Mouse (Mus musculus) embryo, embryonic 9.5 days (tissue): ENCODE results near the gene Tifa.

Experiments
- DNase-seq: peaks from one replicate; pipeline ENCODE4 v3.0.0-alpha.2; 2017; ENCODE audit errors: extremely low spot score

Gene Tifa

DNA sequence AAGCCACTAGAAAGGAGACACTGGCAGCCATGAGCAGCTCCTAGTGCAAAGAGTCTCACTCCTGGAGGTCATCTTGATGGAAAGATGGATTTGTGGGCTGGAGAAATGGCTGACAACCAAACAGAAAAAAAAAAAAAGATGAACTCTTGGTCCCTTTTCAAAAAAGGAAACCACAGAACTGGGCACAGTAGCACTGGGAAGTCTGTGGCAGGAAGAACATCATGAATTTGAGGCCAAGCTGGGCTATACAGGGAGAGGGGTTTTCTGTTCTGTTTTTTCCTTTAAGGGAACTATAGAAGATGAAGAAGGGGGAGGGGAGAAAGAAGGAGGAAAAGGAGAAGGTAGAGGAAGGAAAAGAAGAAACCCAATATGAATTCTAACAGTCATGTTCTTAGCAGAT, 2.6 kb upstream of the Tifa start:
- no peak for DNase-seq

DNA sequence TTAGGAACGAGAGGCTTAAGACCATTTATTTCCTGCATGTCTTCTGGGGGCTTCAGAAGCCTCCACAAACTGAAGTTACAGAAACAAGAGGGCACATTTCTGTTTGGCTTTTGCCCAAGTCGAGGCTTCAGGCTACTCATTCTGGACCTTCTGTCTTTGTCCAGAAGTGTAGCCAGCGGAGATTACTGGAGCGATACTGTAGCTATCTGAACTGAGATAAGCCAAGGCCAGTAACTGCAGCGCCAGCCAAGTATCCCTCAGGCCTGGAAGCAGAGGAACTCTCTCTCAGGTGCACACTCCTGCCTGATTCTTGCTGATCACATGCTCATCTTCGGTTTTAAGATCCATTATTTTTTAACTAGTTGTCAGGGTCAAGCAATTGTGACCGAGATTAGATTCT, 1.6 kb upstream of the Tifa start:
- DNase-seq: no peak

DNA sequence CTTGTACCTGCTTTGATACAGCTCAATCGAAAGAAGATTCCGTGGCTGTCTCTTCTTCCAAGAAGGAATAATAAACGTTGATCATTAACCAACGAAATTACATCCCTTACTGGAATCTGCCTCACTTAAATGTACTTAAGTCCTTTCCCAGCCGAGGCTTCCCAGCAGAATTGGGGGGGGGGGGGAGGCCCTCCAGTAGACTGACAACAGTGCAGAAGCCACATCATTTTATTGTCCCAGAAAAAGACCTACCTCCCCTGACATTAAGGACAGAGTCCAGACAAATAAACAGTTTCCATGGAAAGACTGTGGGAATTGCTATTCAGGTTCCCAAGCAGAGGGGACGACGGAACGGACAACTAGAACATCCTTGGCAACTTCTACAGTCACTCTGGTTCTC, 686 bp upstream of the Tifa start:
- peak; percentile 11 for DNase-seq

DNA sequence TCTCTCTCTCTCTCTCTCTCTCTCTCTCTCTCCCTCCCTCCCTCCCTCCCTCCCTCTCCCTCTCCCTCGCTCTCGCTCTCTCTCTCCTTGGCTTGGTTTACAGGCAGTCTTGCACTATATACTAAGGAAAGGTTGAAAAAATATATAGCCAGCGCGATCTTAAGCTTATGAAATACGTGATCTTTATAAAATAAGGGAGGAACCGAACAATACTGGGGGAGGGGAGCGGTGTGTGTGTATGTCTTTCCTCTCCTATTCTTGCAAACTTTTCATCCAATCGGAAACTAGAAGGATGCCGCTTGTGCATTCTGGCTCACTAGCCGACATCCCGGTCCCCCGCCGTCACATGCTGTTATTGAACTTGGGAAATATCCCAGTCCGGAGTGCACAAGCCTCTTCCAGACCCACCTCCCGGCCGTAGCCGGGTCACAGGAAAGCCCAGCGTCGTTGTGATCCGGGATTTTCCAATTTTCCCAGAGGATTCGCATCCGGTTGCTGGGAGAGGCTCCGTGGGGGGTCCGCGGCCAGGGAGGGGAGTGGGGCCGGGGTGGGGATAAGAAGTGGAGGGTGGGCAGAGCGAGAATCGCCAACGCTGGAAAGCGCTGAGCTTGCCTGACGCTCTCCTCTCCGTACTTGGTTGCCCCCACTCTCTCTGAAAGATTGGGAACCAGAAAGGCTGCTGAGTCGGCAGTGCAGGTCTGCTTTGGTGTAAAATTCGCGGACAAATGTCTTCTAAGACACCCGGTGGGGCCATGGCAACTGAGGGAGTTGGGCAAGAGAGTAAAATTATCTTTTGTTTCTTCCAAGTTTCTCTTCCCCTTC, 840 bp downstream of the Tifa start:
- DNase-seq: peak; percentile 57

DNA sequence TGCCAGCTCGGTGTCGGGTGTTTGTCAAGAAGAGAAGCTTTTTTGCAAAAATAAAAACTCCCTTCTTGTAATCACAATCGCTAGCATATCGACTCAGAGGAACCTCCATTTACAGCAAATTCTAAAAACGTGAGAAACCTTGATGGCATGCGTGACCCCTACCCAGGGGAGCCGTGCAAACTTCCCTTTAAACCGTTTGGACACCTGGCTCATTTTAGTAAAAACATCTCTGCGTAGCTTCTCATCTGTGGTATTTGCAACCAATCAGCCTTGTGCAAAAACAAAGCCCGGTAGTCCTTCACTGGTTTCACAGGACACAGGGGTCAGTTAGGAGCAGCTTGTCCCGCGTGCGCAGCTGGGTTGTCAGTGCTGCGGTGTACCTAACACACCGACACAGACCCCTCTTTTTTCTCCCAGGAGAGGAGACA, 1.5 kb downstream of the Tifa start:
- DNase-seq: no peak

DNA sequence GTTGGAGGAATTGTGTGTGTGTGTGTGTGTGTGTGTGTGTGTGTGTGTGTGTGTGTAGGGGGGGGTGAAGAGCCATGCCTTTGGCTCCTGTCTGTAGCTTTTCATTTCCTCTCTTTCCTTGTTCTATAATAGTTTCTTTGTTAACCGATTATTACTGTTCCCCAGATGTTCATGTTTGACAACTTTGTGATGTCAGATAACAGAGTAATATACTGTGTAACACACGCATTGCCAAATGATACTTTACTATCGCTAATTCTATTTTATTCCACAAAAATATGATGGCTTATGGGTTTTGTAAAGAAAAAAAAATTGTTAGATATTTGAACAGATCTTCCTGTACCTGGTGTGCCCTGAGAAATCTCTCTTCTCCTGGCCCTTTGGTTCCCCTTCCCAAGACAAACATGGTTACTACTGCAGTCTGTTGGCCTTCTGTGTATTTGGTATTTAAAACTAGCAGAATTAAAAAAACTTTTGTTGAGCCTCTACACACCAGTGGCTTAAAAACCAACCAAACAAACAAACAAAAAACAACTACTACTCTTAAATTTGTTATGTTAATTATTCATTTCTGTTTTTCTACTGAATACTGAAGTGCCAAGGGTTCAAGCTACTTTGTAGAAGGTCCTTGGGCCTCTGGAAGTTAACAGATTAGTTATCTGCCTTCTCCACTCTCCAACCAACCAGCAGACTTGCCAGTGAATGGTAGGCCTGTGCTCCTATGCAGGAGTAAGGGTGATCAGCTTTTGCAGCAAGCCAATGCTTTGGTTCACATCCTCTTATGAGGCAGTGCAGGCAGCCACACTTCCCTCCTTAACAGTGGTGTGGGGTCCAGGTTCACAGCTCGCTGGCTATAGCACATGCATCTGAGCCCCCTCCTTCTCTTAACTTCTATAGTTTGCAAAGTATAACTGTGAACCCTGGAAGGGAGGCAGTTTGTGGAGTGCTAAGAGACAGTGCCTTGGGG, 2.3 kb downstream of the Tifa start:
- DNase-seq: no peak

DNA sequence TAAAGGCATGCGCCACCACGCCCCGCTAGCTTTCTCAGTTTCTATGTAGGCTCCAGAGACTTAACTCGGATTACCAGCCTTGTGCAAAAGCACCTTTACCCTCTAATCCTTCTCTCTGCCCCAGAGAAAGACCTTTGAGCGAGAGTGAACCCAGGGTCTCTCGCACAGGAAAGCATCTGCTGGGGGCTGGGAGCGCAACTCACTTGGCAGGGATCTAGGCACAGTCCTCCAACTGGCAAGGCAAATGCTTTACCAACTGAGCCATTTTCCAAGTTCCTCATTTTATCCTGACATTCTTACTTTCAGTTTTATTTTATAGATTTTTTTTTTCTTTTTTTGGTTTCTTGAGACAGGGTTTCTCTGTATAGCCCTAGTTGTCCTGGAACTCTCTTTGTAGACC, 3.4 kb downstream of the Tifa start:
- no peak for DNase-seq

DNA sequence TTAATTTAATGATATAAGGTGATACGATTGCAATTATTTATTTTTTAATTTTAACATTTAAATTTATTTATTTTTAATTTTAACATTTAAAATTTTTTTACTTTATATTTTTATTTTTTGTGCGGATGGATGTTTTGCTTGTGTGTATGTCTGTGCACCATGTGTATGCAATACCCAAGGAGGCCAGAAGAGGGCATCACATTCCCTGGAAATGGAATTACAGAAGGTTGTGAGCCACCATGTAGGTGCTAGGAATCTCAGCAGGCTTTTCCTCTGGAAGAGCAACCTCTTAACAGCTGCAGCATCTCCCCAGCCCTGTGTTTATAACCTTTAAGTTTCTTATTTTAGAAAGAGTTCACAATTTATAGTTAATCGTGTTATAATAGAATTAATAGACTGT, 6.2 kb downstream of the Tifa start:
- no peak for DNase-seq

DNA sequence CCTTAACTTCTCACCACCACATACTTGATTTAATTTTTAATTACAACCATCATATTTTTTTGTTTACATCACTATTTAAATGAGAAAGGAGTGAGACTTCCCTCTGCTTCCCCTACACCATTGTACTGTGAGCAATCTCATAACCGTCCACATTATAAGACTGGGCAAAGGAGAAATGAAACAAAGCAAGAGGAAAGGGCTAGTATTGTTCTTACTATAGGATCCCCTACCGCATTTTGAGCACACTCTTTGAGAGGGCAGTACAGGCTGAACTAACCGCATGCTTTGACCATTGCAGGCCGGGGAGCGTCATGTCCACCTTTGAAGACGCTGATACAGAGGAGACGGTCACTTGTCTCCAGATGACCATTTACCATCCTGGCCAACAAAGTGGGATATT, 6.7 kb downstream of the Tifa start:
- DNase-seq: no peak

DNA sequence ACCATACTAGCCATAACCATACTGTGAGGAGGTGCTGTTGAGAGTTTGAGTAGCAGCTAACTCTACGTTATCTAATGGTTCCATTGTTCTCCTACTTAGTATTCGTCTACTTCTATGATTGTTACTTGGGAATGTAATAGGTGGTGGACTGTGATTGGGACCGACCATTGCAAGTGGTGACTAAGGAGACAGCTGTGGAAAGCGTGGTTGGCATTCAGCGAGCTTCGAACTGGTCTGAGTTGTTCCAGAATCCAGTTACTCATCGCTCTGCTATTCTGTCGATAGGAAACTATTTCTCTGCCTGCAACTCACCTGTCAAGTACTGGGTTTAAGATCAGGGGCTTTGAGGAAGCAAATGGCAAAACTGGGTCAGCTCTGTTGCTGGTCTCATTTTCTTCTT, 11.6 kb downstream of the Tifa start:
- no peak for DNase-seq

DNA sequence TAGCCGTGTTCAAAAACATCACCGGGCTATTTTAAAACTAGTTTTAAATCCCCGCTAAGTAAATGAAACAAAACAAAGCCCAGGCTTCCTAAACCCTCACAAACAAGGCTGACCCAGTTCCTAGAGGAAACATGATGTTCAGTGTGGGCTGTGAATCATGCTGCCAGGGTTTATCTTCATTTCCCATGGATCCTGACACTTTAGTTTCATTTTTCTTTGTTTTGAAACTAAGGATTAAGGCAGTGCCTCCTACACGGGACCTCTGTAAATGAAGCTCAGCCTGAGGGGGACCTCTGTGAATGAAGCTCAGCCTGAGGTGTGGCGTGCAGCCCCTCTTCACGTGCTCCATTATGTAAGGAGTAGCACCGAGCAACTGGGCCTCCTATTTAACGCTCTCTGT, 13.2 kb downstream of the Tifa start:
- DNase-seq: no peak

DNA sequence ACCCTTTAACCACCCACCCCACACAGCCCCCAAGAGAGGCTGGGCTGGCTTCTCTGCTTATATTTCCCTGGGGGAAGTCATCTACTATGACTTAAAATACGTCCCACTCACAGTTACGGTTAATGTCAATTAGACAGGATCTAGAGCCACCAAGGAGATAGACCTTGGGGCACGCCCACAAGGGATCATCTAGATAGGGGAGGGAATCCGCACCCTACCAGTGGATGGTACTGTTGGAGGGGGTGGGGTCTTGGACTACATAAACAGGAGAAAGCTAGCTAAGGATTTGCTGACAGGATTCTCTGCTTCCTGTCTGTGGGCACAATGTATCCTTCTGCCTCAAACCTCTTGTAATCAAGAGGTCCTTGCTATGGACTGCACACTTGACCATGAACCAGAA, 14.8 kb downstream of the Tifa start:
- DNase-seq: no peak

DNA sequence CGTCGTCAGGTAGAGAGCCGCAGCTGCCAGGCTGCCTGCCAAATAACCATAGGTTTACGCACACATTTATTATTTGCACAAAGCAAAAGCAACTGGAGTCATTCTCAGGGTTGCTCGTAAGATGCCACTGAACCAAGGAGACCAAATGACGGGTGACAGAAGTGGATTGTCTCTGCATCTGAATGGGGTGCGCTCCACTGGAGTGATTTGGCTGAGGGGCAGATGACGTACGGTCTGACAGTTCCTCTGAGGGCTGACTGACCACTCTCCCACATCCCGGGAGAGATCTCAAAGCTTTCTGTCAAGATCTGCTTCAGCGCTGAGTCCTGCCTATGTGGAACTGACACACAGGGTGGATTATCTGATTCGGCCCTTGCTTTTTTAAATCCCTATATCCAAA, 15.5 kb downstream of the Tifa start:
- DNase-seq: no peak

DNA sequence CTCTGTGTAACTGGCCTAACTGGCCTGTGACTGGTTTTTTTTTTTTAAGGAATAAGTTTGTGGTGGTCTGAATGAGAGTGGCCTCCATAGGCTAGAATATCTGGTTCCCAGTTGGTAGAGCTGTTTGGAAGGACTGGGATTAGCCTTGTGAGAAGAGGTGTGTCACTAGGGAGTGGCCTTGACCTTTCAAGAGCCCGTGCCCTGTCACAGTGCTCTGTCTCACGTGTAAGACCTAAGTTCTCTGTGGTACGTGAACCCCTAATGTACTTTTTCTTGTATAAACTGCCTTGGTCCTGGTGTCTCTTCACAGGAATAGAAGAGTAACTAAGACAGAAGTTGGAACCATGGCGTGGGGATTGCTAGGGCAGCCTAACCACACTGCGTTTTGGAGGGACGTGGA, 16.4 kb downstream of the Tifa start:
- no peak for DNase-seq

DNA sequence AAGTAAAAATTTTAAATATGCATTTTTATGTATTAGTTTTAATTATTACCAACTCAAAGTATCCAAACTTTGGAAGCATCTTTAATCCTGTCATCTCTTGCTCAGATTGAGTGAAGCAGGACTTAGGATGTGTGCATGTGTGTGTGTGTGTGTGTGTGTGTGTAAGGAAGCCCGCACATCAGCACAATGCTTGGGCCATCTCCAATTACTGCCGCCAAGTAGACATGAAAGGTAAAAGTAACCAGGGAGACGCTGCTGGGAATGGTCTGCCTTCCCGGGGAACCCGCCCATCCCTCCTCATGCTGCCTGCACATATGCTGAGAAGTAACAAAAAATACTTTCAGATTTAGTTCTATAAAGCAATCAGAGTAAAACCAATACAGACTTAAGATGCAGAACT, 18.2 kb downstream of the Tifa start:
- peak; percentile 12 for DNase-seq

DNA sequence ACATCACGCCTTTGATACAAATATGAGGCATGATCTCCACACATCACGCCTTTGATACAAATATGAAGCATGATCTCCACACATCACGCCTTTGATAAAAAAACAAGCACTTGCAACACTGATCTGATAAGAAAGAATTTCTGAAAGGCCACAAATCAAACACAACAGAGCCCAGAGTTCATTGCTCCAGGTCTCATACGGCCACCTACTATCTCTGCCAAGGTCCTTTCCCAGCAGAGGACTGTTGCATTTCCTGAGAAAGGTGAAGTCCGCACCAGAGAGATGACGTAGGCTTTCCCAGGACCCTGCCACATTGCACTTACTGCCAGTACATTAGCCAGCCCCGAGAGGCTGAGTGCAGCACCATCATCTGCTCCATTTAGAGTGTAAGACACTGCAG, 19.5 kb downstream of the Tifa start:
- DNase-seq: no peak

DNA sequence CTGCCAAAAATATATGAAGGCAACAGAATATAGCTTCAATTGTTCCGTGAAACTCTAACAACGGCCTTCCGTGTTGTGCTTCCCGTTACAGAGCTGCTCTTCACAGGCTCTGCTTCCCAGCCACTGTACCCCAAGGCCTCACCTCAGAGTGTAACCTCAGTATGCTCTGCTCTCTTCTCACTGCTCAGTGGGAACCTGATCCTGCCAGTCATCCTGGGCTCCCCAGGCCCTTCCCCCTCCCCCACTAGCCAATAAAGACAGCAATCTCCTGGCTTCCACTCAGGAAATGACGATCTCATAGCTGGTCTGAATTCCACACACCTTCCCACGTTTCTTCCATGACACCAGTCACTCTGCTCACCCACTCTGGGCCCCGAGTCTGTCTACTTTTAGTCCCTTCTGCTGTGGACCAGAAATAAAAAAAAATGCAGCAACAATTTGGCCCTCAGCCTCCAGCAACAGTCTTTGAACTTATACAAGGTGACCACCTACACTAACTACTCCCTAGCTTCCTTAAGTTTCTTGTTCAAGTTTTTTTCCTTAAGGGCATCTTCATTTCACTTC, 27.6 kb downstream of the Tifa start:
- no peak for DNase-seq

DNA sequence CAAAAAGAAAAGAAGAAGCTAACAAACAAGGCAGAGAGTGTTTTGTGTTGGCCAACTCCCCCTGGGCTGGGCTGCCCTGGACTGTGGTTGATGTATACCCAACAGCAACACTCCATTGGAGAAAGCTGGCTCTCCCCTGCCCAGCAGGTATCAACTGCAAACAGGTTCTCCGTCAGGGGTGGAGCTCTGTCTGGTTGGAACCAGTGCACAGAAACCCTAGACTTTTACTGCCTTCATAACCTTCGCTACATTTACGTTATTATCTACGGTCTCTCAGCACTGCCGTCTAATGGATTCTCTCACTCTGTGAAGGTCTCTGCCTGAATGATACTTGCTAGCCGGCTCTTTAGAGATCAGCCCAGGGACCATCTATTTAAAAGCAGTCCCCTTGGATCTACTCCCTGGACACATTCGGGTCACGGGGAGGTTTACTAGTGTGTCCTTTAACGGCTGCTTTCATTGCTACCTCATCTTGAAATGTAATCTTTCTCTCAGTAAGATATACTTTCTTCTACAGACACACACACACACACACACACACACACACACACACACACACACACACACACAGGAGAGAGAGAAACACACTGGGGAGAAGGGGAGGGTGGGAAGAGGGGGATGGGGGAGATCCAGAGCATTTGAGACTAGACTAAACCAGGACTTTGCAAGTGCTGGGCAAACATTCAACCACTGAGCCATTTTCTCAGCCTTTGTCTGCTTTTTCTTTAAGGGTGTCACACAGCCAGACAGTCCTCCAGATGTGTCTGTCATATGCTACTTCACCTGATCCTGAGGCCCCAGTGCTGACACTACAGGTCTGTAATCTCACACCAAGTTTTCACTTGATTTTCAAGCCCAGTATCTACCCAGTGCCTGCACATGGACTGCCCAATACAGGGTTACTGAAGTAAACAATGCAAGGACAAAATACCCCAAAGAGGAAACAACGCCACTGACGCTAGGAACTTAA, 29.4 kb downstream of the Tifa start:
- no peak for DNase-seq

DNA sequence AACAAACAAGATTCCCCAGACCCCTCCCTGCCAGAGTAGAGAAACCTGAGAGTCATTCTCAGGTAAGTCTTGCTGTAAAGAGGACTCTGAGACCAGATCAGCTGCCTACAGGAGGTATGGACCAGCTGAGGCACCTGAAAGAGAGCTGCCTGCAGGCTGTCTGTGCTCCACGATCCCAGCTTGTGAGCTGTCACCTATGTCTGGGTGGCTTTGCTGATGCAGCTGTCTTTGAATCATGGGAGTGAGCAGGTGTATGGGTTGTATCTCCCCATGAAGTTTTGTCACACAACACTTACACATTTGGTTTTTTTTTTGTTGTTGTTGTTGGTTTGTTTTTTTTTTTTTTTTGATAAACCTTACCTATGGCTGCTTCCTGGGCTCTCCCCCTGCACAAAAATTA, 30.8 kb downstream of the Tifa start:
- DNase-seq: no peak

DNA sequence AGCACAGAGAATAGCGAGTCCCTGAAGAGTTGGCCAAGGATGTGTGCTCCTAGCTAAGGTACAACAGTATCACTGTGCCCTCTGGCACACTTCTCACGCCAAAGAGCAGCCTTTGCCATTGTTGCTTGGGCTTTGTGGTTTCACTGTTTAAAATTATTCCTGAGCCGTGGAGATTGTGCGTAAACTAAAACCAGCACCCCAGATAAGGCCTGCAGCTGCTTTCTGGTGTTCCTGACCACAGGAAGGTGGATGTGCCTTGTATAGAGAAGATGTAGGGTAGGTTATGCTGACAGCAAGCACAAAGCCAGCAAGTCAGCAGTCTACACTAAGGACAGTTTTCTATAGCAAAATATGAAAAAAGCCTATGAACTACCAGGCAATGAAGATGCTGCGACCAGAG, 31.6 kb downstream of the Tifa start:
- DNase-seq: no peak
